Mouse (Mus musculus) bone marrow macrophage, adult 2 months (primary cell): ENCODE measurements at regions not wholly inside any gene's neighbourhood (a gene's known extent, or its start where the extent isn't known, plus 50 kb on each side); places are given as distances from the start of the nearest gene placed in this dataset.

Experiments
- CTCF ChIP-seq: IDR thresholded peaks from 2 replicates; pipeline ENCODE4 v1.5.1; 2012; ENCODE audit warnings: low read depth, mild to moderate bottlenecking, low read length, moderate library complexity
- POLR2A ChIP-seq: IDR thresholded peaks from 2 replicates; pipeline ENCODE4 v1.6.1; 2012; ENCODE audit warnings: mild to moderate bottlenecking, low read depth, low read length, borderline replicate concordance

DNA sequence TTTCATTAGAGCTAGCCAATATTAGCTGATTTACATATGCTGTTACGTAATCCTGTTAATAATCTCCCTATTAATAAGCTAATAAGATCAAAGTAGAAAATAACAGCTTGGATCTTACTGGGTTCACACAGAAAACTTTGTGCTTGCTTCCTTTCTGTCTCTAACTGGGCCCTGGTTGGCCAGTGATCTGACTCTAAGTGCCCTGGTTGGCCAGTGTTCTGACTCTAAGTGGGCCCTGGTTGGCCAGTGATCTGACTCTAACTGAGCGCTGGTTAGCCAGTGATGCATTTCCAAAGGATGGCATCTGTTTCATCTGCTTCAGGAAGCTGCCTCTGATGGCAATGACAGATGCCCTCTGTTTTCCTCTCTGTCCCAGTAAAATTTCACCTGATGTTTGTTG is 372.4 kb downstream of the Atp23 start:
- TF ChIP-seq CTCF (no peak), POLR2A (no peak)
